Mouse (Mus musculus): ENCODE measurements around the gene Eng. TPM values are rescaled to one million over a fixed set of nuclear protein-coding genes. Genes with fewer than 3 reads are reported as not detected.

Eng gene
- polyA plus RNA-seq (2011; ENCODE audit: insufficient read depth, insufficient read length, low replicate concordance, missing spikeins), result 8.4 and 11.3 TPM in 2 replicates

DNA sequence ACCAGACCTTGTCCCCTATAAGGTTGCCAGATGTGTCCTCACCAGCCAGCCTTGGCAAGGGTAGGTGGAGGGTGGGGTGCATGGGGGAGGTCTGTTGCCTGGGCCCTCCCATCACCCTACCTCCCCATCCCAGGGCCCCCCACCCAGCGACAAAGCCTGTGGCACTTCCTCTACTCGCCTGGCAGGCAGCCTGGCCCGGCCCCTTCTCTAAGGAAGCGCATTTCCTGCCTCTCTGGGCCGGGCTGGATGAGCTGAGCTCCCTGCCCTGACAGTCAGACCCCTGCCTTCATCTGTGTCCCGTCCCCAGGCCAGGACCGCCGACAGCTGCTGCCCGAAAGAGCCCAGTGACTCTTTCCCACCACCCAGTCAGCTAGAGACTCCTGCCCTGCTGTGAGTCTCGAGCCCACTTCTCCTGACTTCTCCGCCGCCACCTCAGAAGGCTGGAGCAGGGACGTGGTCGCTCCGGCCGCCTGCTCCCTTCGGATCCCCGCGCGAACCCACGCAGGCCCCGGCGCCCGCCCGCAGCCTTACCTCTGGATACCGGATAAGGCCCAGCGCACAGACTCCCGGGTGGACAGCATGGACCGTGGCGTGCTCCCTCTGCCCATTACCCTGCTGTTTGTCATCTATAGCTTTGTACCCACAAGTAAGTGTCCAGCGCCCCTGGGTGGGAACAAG is at the start of gene Eng:
Gene Eng, plus strand, starts transcription at position 217 of the 678 bp plus-strand sequence.
- Histone ChIP-seq H3K4me1 (ENCODE audit: control insufficient read depth, insufficient read depth, low read length) (peaks cover 1% of the 10 kb centered on the region; the same call in 1 of the 2 replicates), H3K27ac (ENCODE audit: control insufficient read depth, insufficient read depth, low read depth, low read length, poor library complexity) (peak within 1 kb of the TSS; percentile 61), H3K4me3 (replicated peaks; ENCODE audit: control insufficient read depth, low read depth, low read length) (peak within 1 kb of the TSS; percentile 69)
- WGBS, result 3% methylated on average over 31 of the region's 31 CpGs
- no peak for TF ChIP-seq POLR2A (IDR thresholded peaks at IDR 0.05; ENCODE audit: borderline replicate concordance, control insufficient read depth, low read depth, low read length)

DNA sequence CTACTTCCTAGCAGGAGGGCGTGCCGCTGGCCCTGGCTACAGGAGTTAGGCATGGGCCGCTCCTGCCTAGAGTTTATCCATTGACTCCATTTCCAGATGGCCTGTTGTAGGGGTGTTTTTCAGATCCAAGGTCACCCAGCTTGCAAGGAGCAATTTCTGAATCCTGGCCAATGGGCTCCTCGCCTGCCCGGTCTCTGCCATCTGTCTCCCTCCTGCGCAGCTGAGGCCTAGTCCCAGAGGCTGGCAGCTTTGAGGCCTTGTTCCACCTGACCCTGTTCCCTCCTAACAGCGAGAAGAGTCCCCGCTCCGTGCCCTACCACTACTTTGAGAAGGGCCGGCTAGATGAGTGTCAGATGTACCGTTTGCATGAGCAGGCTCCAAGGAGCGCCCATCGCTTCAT is 49.7 kb upstream of the Eng start:
- Histone ChIP-seq H3K27ac (ENCODE audit: control insufficient read depth, insufficient read depth, low read depth, low read length, poor library complexity) (no peak overlapping the region), H3K4me3 (replicated peaks; ENCODE audit: control insufficient read depth, low read depth, low read length) (no peak overlapping the region), H3K4me1 (ENCODE audit: control insufficient read depth, insufficient read depth, low read length) (peaks cover 1% of the 10 kb centered on the region; the same call in 1 of the 2 replicates)
- TF ChIP-seq POLR2A (IDR thresholded peaks at IDR 0.05; ENCODE audit: borderline replicate concordance, control insufficient read depth, low read depth, low read length), result no peak
- no peak for TF ChIP-seq CTCF (IDR thresholded peaks at IDR 0.05; ENCODE audit: control insufficient read depth, insufficient read depth, low read length)
- 88% methylated on average over 13 of the region's 13 CpGs for WGBS

DNA sequence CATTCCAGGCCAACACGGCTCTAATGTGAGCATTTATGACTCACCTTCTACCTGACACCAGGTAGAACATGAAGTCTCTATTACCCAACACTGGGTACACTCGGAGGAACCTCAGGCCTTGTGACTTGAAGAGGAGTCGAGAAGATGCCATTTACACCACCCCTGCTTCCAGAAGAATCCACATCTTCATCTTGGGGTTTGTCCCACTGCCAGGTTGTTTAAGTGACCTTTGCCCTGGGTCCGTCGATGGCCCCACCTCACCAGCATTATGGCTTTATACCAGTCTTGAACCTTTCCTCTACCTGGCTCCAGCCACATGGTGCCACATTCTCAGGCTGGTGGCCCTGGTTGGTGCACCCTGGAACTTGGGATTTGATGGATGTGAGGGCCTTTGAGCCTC is 49.1 kb upstream of the Eng start:
- Histone ChIP-seq H3K27ac (ENCODE audit: control insufficient read depth, insufficient read depth, low read depth, low read length, poor library complexity) (no peak overlapping the region), H3K4me3 (replicated peaks; ENCODE audit: control insufficient read depth, low read depth, low read length) (no peak overlapping the region), H3K4me1 (ENCODE audit: control insufficient read depth, insufficient read depth, low read length) (peaks cover 1% of the 10 kb centered on the region; the same call in 1 of the 2 replicates)
- WGBS, result 83% methylated on average over 5 of the region's 5 CpGs
- no peak for TF ChIP-seq CTCF (IDR thresholded peaks at IDR 0.05; ENCODE audit: control insufficient read depth, insufficient read depth, low read length)
- no peak for TF ChIP-seq POLR2A (IDR thresholded peaks at IDR 0.05; ENCODE audit: borderline replicate concordance, control insufficient read depth, low read depth, low read length)

DNA sequence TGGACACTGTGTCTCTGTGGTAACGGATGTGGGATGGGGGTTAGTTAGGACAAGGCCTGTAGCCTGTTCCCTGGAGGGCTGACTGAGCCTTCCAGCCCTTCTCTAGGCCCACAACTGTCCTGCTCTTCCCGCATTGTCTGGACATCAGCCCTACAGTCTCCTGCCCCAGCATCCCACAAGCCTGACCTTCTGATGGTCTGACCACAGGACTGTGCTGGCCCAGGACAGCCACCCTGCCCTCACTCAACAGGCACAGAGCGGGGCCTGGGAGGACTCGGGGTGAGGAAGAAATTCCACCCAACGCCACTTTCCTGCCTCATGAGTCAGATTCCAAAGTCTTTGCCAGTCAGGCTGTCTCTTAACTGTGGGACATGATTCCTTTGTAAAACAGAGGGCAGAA is 48.7 kb upstream of the Eng start:
- WGBS, result 78% methylated on average over 5 of the region's 5 CpGs
- H3K4me1 ChIP-seq (ENCODE audit: control insufficient read depth, insufficient read depth, low read length), result peaks cover 1% of the 10 kb centered on the region; the same call in 1 of the 2 replicates
- TF ChIP-seq POLR2A (IDR thresholded peaks at IDR 0.05; ENCODE audit: borderline replicate concordance, control insufficient read depth, low read depth, low read length) (no peak), CTCF (IDR thresholded peaks at IDR 0.05; ENCODE audit: control insufficient read depth, insufficient read depth, low read length) (no peak)
- H3K27ac ChIP-seq (ENCODE audit: control insufficient read depth, insufficient read depth, low read depth, low read length, poor library complexity), result no peak overlapping the region
- no peak overlapping the region for H3K4me3 ChIP-seq (replicated peaks; ENCODE audit: control insufficient read depth, low read depth, low read length)

DNA sequence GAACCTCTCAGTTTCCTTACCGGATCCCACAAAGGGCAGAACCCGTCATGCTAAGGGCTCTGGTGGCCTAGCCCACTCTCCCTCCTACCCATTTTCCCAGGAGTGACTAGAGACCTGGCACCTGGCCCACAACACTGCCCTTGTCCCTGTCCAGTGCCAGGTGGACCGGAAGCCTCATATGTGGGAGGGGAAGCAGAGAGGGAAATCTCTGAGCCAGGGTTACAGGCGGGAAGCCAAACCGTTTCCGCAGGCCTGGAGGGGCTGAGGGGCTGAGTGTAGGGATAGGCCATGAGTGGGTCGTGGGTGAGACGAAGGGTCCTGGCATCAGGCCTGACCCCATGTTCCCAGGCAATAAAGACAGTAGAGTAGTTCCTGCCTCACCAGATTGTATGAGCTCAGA is 47.9 kb upstream of the Eng start:
- Histone ChIP-seq H3K4me1 (ENCODE audit: control insufficient read depth, insufficient read depth, low read length) (peaks cover 1% of the 10 kb centered on the region; the same call in 1 of the 2 replicates), H3K4me3 (replicated peaks; ENCODE audit: control insufficient read depth, low read depth, low read length) (no peak overlapping the region), H3K27ac (ENCODE audit: control insufficient read depth, insufficient read depth, low read depth, low read length, poor library complexity) (no peak overlapping the region)
- TF ChIP-seq POLR2A (IDR thresholded peaks at IDR 0.05; ENCODE audit: borderline replicate concordance, control insufficient read depth, low read depth, low read length), result no peak
- TF ChIP-seq CTCF (IDR thresholded peaks at IDR 0.05; ENCODE audit: control insufficient read depth, insufficient read depth, low read length), result no peak
- 84% methylated on average over 8 of the region's 8 CpGs for WGBS

DNA sequence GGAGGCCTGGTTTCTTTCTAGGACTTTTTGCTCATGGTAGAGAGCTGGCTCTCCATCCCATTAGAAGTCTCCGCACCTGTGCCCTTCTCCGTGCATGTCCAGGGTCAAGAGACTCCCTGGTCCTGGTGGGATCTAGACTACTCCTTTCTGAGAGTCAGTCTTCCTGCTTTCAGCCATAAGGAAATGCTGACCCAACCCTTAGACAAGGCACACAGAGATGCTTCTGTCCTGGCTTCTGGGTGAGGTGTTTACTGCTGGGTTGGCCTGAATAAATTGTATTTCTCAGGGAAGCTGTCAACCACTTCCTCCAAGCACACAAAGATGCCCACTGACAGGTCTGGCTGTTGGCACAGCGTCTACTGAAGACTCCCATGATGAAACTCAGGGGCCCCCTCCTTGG is 47.0 kb upstream of the Eng start, which contains the start of gene St6galnac6:
Gene St6galnac6, plus strand, starts transcription at position 301 of the 400 bp plus-strand sequence.
- WGBS, result 80% methylated on average over 3 of the region's 3 CpGs
- Histone ChIP-seq H3K27ac (ENCODE audit: control insufficient read depth, insufficient read depth, low read depth, low read length, poor library complexity) (no peak within 1 kb of the TSS), H3K4me1 (ENCODE audit: control insufficient read depth, insufficient read depth, low read length) (peaks cover 1% of the 10 kb centered on the region; the same call in 1 of the 2 replicates)

DNA sequence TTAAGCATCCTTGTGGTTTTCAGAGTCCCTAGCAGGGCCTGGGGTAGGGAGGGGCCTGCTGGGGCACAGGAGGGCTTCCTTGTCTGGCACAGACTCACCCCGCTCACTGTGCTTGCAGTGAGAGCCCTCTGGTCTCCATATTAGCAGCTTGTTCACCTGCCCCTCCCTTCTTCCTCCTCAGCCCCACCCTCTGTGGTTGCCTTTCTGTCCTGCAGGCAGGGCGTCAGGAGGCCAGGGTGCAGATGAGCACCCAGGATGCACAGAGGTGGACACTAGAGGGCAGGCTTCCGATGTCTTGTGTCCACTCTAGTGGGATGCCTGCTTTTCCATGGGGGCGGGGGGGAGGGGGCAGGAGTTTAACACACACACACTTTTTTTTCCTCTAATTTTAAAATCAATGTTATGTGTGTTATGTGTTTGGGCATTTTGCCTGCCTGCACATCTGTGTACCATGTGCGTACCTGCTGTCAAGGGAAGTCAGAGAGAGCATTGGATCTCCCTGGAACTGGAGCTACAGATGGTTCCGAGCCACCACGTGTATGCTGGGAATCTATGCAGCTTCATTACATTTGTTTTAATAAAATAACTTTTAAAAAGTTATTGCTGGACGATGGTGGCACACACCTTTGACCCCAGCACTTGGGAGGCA is 44.9 kb upstream of the Eng start:
- WGBS, result 39% methylated on average over 8 of the region's 8 CpGs
- no peak overlapping the region for H3K27ac ChIP-seq (ENCODE audit: control insufficient read depth, insufficient read depth, low read depth, low read length, poor library complexity)
- H3K4me1 ChIP-seq (ENCODE audit: control insufficient read depth, insufficient read depth, low read length), result peaks cover 1% of the 10 kb centered on the region; the same call in 1 of the 2 replicates
- no peak overlapping the region for H3K4me3 ChIP-seq (replicated peaks; ENCODE audit: control insufficient read depth, low read depth, low read length)
- TF ChIP-seq POLR2A (IDR thresholded peaks at IDR 0.05; ENCODE audit: borderline replicate concordance, control insufficient read depth, low read depth, low read length), result no peak
- TF ChIP-seq CTCF (IDR thresholded peaks at IDR 0.05; ENCODE audit: control insufficient read depth, insufficient read depth, low read length), result peak; percentile 76

More for the DNA sequence above, 47.0 kb upstream of the Eng start, which contains the start of gene St6galnac6:
- TF ChIP-seq CTCF (IDR thresholded peaks at IDR 0.05; ENCODE audit: control insufficient read depth, insufficient read depth, low read length), result no peak
- no peak for TF ChIP-seq POLR2A (IDR thresholded peaks at IDR 0.05; ENCODE audit: borderline replicate concordance, control insufficient read depth, low read depth, low read length)
- H3K4me3 ChIP-seq (replicated peaks; ENCODE audit: control insufficient read depth, low read depth, low read length), result no peak within 1 kb of the TSS

DNA sequence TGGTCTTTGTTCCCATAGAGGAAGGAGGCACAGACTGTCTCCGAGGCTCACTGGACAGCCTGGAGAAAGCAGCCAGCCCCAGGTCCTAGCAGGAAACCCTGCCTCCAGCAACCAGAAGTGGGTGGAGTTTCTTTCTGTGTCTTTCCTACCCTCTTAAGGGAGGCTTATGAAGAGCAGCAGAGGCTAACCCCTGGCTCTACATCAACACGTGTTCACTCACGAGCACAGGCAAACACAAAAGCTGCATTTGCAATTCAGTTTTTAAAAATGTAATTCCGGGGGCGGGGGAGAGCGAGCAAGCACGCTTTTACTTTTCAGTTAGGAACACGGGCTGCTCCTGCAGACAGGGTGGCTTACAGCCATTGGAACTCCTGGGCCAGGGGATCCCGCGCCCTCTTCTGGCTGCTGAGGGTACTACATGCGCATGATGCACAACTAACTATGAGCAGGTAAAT is 43.8 kb upstream of the Eng start:
- TF ChIP-seq CTCF (IDR thresholded peaks at IDR 0.05; ENCODE audit: control insufficient read depth, insufficient read depth, low read length) (peak; percentile 93), POLR2A (IDR thresholded peaks at IDR 0.05; ENCODE audit: borderline replicate concordance, control insufficient read depth, low read depth, low read length) (no peak)
- H3K4me1 ChIP-seq (ENCODE audit: control insufficient read depth, insufficient read depth, low read length), result peaks cover 1% of the 10 kb centered on the region; the same call in 1 of the 2 replicates
- under 1% methylated on average over 11 of the region's 11 CpGs for WGBS
- peak overlapping the region; percentile 54 for H3K4me3 ChIP-seq (replicated peaks; ENCODE audit: control insufficient read depth, low read depth, low read length)
- no peak overlapping the region for H3K27ac ChIP-seq (ENCODE audit: control insufficient read depth, insufficient read depth, low read depth, low read length, poor library complexity)
